Mouse (Mus musculus) ES-CJ7 (cell line): Measurements from ENCODE around the gene Kcnq1.

Experiments used
- DNase-seq: peaks from one replicate; pipeline ENCODE4 v3.0.0; 2011; ENCODE audit warnings: low read depth, low spot score

The Kcnq1 gene

GRCm38 (mm10) chr7:143364969-143365839, 259.0 kb downstream of the Kcnq1 start:
- DNase-seq = no peak

GRCm38 (mm10) chr7:143367366-143368266, 261.5 kb downstream of the Kcnq1 start:
- no peak for DNase-seq

- DNase-seq = no peak
These were observed 262.1 kb downstream of the Kcnq1 start for GRCm38 (mm10) chr7:143368267-143368643.

GRCm38 (mm10) chr7:143371336-143371735, 265.2 kb downstream of the Kcnq1 start:
- no peak for DNase-seq

- DNase-seq = no peak
These were observed 267.1 kb downstream of the Kcnq1 start for GRCm38 (mm10) chr7:143373265-143373664.

GRCm38 (mm10) chr7:143375945-143376344, 269.8 kb downstream of the Kcnq1 start:
- peak; percentile 14 for DNase-seq

GRCm38 (mm10) chr7:143380466-143381073, 274.4 kb downstream of the Kcnq1 start:
- DNase-seq = no peak

- DNase-seq = no peak
These were observed 280.5 kb downstream of the Kcnq1 start for GRCm38 (mm10) chr7:143386632-143387031.

GRCm38 (mm10) chr7:143388783-143389695, 282.9 kb downstream of the Kcnq1 start:
- DNase-seq = no peak

- DNase-seq = no peak
These were observed 283.7 kb downstream of the Kcnq1 start for GRCm38 (mm10) chr7:143389860-143390259.

- no peak for DNase-seq
These were observed 284.3 kb downstream of the Kcnq1 start for GRCm38 (mm10) chr7:143390277-143390948.

GRCm38 (mm10) chr7:143395113-143395563, 289.0 kb downstream of the Kcnq1 start:
- DNase-seq = no peak

GRCm38 (mm10) chr7:143399756-143400155, 293.6 kb downstream of the Kcnq1 start:
- no peak for DNase-seq

- peak; percentile 62 for DNase-seq
These were observed 294.4 kb downstream of the Kcnq1 start for GRCm38 (mm10) chr7:143400599-143400998.

- no peak for DNase-seq
These were observed 295.4 kb downstream of the Kcnq1 start for GRCm38 (mm10) chr7:143401429-143402016.

- DNase-seq = no peak
These were observed 298.1 kb downstream of the Kcnq1 start for GRCm38 (mm10) chr7:143404296-143404695.

GRCm38 (mm10) chr7:143407931-143408501, 301.9 kb downstream of the Kcnq1 start:
- DNase-seq = no peak

- DNase-seq = no peak
These were observed 302.5 kb downstream of the Kcnq1 start for GRCm38 (mm10) chr7:143408615-143409021.

- no peak for DNase-seq
These were observed 306.4 kb downstream of the Kcnq1 start for GRCm38 (mm10) chr7:143412606-143413005.
